Mouse (Mus musculus) lung, embryonic 14.5 days (tissue): ENCODE results near the gene Ispd. TPM values are rescaled to one million over a fixed set of nuclear protein-coding genes. Genes with fewer than 3 reads are reported as not detected.
A peak's percentile ranks its signal among the peaks of the same experiment; 100 is the strongest.

Experiments
- ATAC-seq: fragments of 200-750 bp; cut with Nextera tagmentation; 2 replicates; pipeline ENCODE4 v1.8.0; 2017; ENCODE audit warnings: mild to moderate bottlenecking, moderate TSS enrichment, moderate library complexity; ENCODE audit not compliant: insufficient read depth
- DNase-seq: peaks from one replicate; pipeline ENCODE4 v3.0.0-alpha.2; 2015
- H3K27ac ChIP-seq: fragments of 300-500 bp; sonication (generic); 2 replicates; pipeline ENCODE4 v1.5.1; 2014; ENCODE audit warnings: low read depth, mild to moderate bottlenecking, moderate library complexity
- H3K27me3 ChIP-seq: fragments of 300-500 bp; sonication (generic); 2 replicates; pipeline ENCODE4 v1.6.1; 2014; ENCODE audit warnings: low read length, control low read depth; ENCODE audit not compliant: insufficient read depth
- H3K36me3 ChIP-seq: fragments of 300-500 bp; sonication (generic); 2 replicates; pipeline ENCODE4 v1.6.1; 2014; ENCODE audit warnings: control low read depth; ENCODE audit not compliant: insufficient read depth
- H3K4me1 ChIP-seq: fragments of 300-500 bp; sonication (generic); 2 replicates; pipeline ENCODE4 v1.6.1; 2014; ENCODE audit warnings: antibody characterized with exemption, control low read depth; ENCODE audit not compliant: insufficient read depth
- H3K4me2 ChIP-seq: fragments of 300-500 bp; sonication (generic); 2 replicates; pipeline ENCODE4 v1.6.1; 2014; ENCODE audit warnings: mild to moderate bottlenecking
- H3K4me3 ChIP-seq: fragments of 300-500 bp; sonication (generic); 2 replicates; pipeline ENCODE4 v1.5.1; 2014; ENCODE audit warnings: low read depth, low read length
- H3K9ac ChIP-seq: fragments of 300-500 bp; sonication (generic); 2 replicates; pipeline ENCODE4 v1.6.1; 2014
- H3K9me3 ChIP-seq: fragments of 300-500 bp; sonication (generic); 2 replicates; pipeline ENCODE4 v1.6.1; 2016; ENCODE audit warnings: low read depth, low read length, control low read depth
- CTCF ChIP-seq: IDR thresholded peaks from 2 replicates; pipeline ENCODE4 v1.5.1; 2016; ENCODE audit warnings: antibody characterized with exemption, low read depth
- WGBS: fragments of 180-500 bp; shearing (Covaris S2); extraction: QIAGEN DNeasy Blood & Tissue Kit; methylation state at CpG from one replicate; pipeline ENCODE4 v1.1.7; 2014; 5-methylcytosine and 5-hydroxymethylcytosine counted together
- polyA plus RNA-seq: library from polyadenylated mRNA; unstranded; fragments of >200 nt; fragmentation: Nextera tagmentation; extraction: Ambion mirVana; gene quantifications from 2 replicates; pipeline ENCODE4 v1.2.1, GENCODE M21; 2014

The Ispd gene
- polyA plus RNA-seq, 1 experiment from 2014 or later = 18.1 TPM

DNA sequence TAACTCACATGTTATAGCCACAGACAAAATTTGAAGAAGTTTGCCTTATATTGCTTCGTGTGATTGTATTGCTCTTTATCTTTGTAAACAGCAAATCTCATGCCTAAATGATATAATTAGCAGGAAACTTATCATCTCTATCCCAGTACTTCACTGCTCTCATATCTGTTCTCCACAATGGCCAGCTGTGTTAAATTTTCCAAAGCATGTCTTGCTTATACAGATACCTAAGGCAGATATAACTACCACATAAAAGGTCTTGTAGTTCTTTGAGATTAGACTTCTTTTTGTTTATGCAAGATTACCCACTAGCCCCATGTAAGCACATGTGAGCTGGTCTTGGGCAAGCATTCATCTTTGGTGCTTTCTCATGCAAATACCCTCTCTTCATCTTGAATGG, 327.6 kb downstream of the Ispd start:
- no peaks in the 10 kb centered on the region for H3K9me3 ChIP-seq
- H3K4me3 ChIP-seq = no peak overlapping the region
- no peak for DNase-seq
- H3K9ac ChIP-seq = no peak overlapping the region
- ATAC-seq = no peak
- TF ChIP-seq CTCF = no peak
- H3K4me1 ChIP-seq = no peaks in the 10 kb centered on the region
- no peaks in the 10 kb centered on the region for H3K27me3 ChIP-seq
- no peak overlapping the region for H3K4me2 ChIP-seq
- 60% methylated on average over 1 of the region's 1 CpGs for WGBS
- H3K36me3 ChIP-seq = no peaks in the 10 kb centered on the region
- no peak overlapping the region for H3K27ac ChIP-seq

DNA sequence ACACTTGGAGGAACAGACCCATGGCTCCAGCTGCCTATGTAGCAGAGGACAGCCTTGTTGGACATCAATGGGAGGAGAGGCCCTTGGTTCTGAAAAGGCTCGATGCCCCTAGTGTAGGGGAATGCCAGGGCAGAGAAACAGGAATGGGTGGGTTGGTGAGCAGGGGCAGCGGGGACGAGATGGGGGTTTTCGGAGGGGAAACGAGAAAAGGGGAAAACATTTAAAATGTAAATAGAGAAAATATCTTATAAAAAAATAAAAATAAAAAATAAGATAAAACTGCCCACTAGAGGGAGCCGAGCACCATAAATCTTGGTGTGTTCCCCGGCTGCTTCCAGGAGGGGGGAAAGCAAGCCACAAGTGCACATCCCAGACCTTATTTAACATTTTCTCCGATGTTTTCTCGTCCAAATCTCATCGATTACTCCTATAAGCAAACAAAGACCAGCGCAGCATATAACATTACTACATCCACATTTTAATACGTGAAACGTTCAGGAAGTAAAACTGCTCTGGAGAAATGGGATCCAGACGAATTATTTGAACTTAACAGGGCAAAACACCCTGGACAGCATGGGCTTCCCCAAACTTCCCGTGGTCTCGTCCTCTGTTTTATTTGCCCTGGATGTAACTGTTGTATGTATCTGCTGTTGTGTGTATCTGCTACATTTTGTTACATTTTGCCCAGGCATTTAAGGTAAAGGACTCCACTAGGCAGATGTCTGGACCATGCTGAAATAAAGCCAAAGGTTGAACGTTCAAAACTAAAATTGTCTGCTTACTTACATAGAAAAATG, 332.8 kb downstream of the Ispd start:
- DNase-seq = peak; percentile 87

DNA sequence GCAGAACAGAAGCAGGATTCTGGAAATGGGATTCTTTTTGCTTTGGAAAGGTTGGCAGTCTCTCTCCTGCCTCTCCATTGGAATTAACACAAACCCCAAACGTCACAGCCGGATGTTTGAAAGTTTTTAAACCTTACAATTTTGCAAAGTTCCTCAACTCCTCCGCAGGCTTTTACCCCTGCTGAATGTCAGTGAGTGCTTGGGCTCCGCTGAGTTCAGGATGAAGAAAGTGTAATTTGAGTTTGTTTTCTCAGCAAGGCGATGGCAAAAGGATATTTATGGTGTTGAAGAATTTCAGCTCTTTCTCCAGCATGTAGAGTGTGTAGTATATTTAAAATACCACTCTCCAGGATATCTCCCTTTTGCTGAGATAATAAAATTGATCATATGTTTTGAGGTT, 336.3 kb downstream of the Ispd start:
- 28% methylated on average over 5 of the region's 5 CpGs for WGBS
- TF ChIP-seq CTCF = no peak
- H3K4me1 ChIP-seq = peaks cover 4% of the 10 kb centered on the region; the same call in 1 of the 2 replicates
- H3K9ac ChIP-seq = no peak overlapping the region
- no peaks in the 10 kb centered on the region for H3K27me3 ChIP-seq
- peak; percentile 62 for DNase-seq
- no peaks in the 10 kb centered on the region for H3K36me3 ChIP-seq
- peak overlapping the region; percentile 68 for H3K27ac ChIP-seq
- peak; percentile 45; the same call in 1 of the 2 replicates for ATAC-seq
- H3K9me3 ChIP-seq = no peaks in the 10 kb centered on the region
- no peak overlapping the region for H3K4me2 ChIP-seq
- H3K4me3 ChIP-seq = no peak overlapping the region

More for the DNA sequence above, 332.8 kb downstream of the Ispd start:
- Histone ChIP-seq H3K9ac (no peak overlapping the region), H3K4me1 (peaks cover 4% of the 10 kb centered on the region; the same call in 1 of the 2 replicates), H3K4me3 (no peak overlapping the region), H3K4me2 (peak overlapping the region; percentile 53), H3K36me3 (no peaks in the 10 kb centered on the region), H3K9me3 (no peaks in the 10 kb centered on the region), H3K27me3 (no peaks in the 10 kb centered on the region), H3K27ac (no peak overlapping the region)
- WGBS = 11% methylated on average over 17 of the region's 17 CpGs
- ATAC-seq = peak; percentile 68; the same call in 1 of the 2 replicates
- peak; percentile 71 for TF ChIP-seq CTCF

DNA sequence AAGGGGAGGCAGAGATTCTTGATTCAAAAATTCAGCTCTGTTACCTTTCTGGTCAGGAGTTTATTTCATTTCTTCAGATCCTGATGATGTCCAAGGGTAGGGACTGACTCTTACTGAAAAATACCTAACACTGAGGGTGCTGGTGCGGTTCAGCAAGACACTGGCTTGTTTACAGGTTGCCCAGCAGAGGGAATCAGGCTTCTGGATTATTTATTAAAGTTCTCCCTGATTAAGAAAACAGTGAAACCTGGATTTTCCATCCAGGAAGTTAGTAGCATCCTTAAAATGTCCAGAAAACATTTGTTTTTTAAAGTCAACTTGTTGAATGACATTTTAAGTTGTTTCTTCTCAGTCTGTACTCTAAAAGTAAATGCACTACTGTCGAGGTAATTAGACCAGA, 337.2 kb downstream of the Ispd start:
- no peaks in the 10 kb centered on the region for H3K36me3 ChIP-seq

DNA sequence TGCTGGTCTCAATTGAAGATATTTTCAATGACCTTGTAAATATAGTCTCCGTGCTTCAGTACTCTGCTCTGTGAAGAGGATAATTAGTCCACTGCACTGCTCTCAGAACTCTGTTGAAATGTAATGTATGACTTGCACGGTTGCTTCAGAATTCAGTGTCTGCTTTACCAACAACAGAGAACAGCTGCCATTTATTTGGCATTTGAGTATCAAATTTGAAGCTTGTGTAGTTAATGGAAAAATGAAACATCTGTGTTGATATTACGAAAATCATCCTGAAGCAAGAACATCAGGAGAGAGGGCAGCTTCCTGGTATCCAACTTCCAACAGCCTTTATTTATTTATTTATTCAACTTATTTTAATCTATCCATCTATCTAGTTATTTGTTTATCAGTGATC, 337.8 kb downstream of the Ispd start:
- Histone ChIP-seq H3K36me3 (no peaks in the 10 kb centered on the region), H3K27me3 (no peaks in the 10 kb centered on the region), H3K4me3 (no peak overlapping the region), H3K27ac (no peak overlapping the region), H3K9ac (no peak overlapping the region), H3K4me1 (peaks cover 7% of the 10 kb centered on the region), H3K4me2 (no peak overlapping the region), H3K9me3 (no peaks in the 10 kb centered on the region)
- no peak for TF ChIP-seq CTCF
- no peak for ATAC-seq
- 39% methylated on average over 3 of the region's 3 CpGs for WGBS
- DNase-seq = peak; percentile 65

More for the DNA sequence above, 337.2 kb downstream of the Ispd start:
- Histone ChIP-seq H3K4me3 (no peak overlapping the region), H3K4me2 (no peak overlapping the region), H3K4me1 (peaks cover 6% of the 10 kb centered on the region), H3K9ac (no peak overlapping the region), H3K9me3 (no peaks in the 10 kb centered on the region), H3K27ac (peak overlapping the region; percentile 68), H3K27me3 (no peaks in the 10 kb centered on the region)
- TF ChIP-seq CTCF = no peak
- ATAC-seq (no peak), DNase-seq (no peak)
- WGBS = 51% methylated on average over 2 of the region's 2 CpGs

DNA sequence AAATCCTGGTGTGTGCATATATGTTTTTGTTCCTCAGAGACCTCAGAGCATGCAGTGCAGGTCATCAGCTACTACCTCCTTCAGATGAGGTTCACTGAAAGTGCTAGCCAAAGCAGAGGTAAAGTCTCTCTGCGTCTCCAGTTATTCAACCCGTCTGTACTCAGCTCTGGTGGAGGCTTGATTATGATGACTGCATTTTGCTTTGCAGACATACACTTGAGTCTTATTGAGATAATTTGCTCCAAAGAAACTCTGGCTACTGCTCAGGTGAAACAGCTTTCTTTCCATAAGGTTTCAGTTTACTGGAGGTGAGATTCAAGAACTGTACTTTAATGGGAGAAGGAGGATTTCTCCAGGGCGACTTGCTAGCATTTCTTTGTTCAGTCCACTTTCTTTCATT, 339.5 kb downstream of the Ispd start:
- ATAC-seq = no peak

GRCm38 (mm10) chr12:36721223-36721622, 340.0 kb downstream of the Ispd start:
- H3K4me1 ChIP-seq = peaks cover 7% of the 10 kb centered on the region
- H3K36me3 ChIP-seq = no peaks in the 10 kb centered on the region
- no peak overlapping the region for H3K4me2 ChIP-seq
- DNase-seq = peak; percentile 80
- H3K27me3 ChIP-seq = no peaks in the 10 kb centered on the region
- ATAC-seq = no peak
- peak overlapping the region; percentile 18; the same call in 1 of the 2 replicates for H3K27ac ChIP-seq
- WGBS = 46% methylated on average over 6 of the region's 6 CpGs
- H3K9me3 ChIP-seq = no peaks in the 10 kb centered on the region
- no peak overlapping the region for H3K4me3 ChIP-seq
- H3K9ac ChIP-seq = no peak overlapping the region
- TF ChIP-seq CTCF = 0 out of 2 replicates have a peak, but pooled peaks have one; percentile 24

More for the DNA sequence above, 339.5 kb downstream of the Ispd start:
- WGBS = 70% methylated on average over 3 of the region's 3 CpGs
- no peak for DNase-seq
- Histone ChIP-seq H3K4me2 (no peak overlapping the region), H3K36me3 (no peaks in the 10 kb centered on the region), H3K9me3 (no peaks in the 10 kb centered on the region), H3K4me1 (peaks cover 7% of the 10 kb centered on the region), H3K27me3 (no peaks in the 10 kb centered on the region), H3K9ac (no peak overlapping the region), H3K4me3 (no peak overlapping the region), H3K27ac (peak overlapping the region; percentile 3; the same call in 1 of the 2 replicates)
- no peak for TF ChIP-seq CTCF
